Mouse (Mus musculus): ENCODE measurements around the gene Eif4a3.

- TF ChIP-seq EP300 (IDR thresholded peaks at IDR 0.05; ENCODE audit: low read depth in 1 of 2, low read length in 2 of 2) (no peak), CTCF (IDR thresholded peaks at IDR 0.05 in 2 of 3, conservative IDR thresholded peaks at IDR 0.05 in 1 of 3; ENCODE audit: control insufficient read depth in 1 of 3, insufficient read depth in 1 of 3, low read depth in 2 of 3, low read length in 3 of 3, poor library complexity in 1 of 3, severe bottlenecking in 1 of 3) (no peak), ZC3H11A (IDR thresholded peaks at IDR 0.05; ENCODE audit: low read depth, low read length) (no peak), POLR2AphosphoS2 (IDR thresholded peaks at IDR 0.05; ENCODE audit: low read length) (no peak), POLR2A (IDR thresholded peaks at IDR 0.05; ENCODE audit: control insufficient read depth in 1 of 2, insufficient read depth in 1 of 2, low read depth in 1 of 2, low read length in 2 of 2, poor library complexity in 1 of 2) (no peak), UBTF (IDR thresholded peaks at IDR 0.05; ENCODE audit: borderline replicate concordance, insufficient read depth, low read depth, low read length) (no peak), TCF12 (IDR thresholded peaks at IDR 0.05; ENCODE audit: low read depth, low read length) (no peak), SIN3A (IDR thresholded peaks at IDR 0.05; ENCODE audit: low read length) (no peak), JUND (IDR thresholded peaks at IDR 0.05; ENCODE audit: low read depth, low read length) (no peak), E2F4 (IDR thresholded peaks at IDR 0.05; ENCODE audit: borderline replicate concordance, low read depth, low read length) (no peak), RAD21 (IDR thresholded peaks at IDR 0.05; ENCODE audit: low read depth, low read length) (no peak), RCOR1 (IDR thresholded peaks at IDR 0.05; ENCODE audit: low read depth, low read length) (no peak)
Measured at GRCm38 (mm10) chr11:119344865-119345264, 45.0 kb upstream of the Eif4a3 start.
